Mouse (Mus musculus) intestine, embryonic 16.5 days (tissue): ENCODE measurements around the gene Gm49394. TPM values are rescaled to one million over a fixed set of nuclear protein-coding genes. Genes with fewer than 3 reads are reported as not detected.

ENCODE experiments used
- ATAC-seq: fragments of 200-750 bp; cut with Nextera tagmentation; 2 replicates; pipeline ENCODE4 v1.8.0; 2017; ENCODE audit warnings: moderate TSS enrichment, moderate library complexity
- H3K27ac ChIP-seq: fragments of 300-500 bp; sonication (generic); 2 replicates; pipeline ENCODE4 v1.5.1; 2014; ENCODE audit warnings: mild to moderate bottlenecking, low read length
- H3K27me3 ChIP-seq: fragments of 300-500 bp; sonication (generic); replicated peaks from 2 replicates; pipeline ENCODE4 v1.6.1; 2014; ENCODE audit warnings: low read length, control low read depth, mixed read lengths; ENCODE audit not compliant: control insufficient read depth, insufficient read depth
- H3K36me3 ChIP-seq: fragments of 300-500 bp; sonication (generic); 2 replicates; pipeline ENCODE4 v1.6.1; 2014; ENCODE audit warnings: low read length, control low read depth; ENCODE audit not compliant: control insufficient read depth, insufficient read depth
- H3K4me1 ChIP-seq: fragments of 300-500 bp; sonication (generic); 2 replicates; pipeline ENCODE4 v1.6.1; 2014; ENCODE audit warnings: low read length, control low read depth, mixed read lengths; ENCODE audit not compliant: control insufficient read depth, insufficient read depth
- H3K4me2 ChIP-seq: fragments of 300-500 bp; sonication (generic); 2 replicates; pipeline ENCODE4 v1.6.1; 2014; ENCODE audit warnings: low read depth, low read length, control low read depth
- H3K4me3 ChIP-seq: fragments of 300-500 bp; sonication (generic); 2 replicates; pipeline ENCODE4 v1.5.1; 2014; ENCODE audit warnings: mild to moderate bottlenecking, low read length
- H3K9ac ChIP-seq: fragments of 300-500 bp; sonication (generic); 2 replicates; pipeline ENCODE4 v1.6.1; 2014; ENCODE audit warnings: low read depth, low read length
- H3K9me3 ChIP-seq: fragments of 300-500 bp; sonication (generic); 2 replicates; pipeline ENCODE4 v1.6.1; 2016; ENCODE audit warnings: low read length, control low read depth; ENCODE audit not compliant: control insufficient read depth
- WGBS: fragments of 180-500 bp; shearing (Covaris S2); extraction: QIAGEN DNeasy Blood & Tissue Kit; methylation state at CpG from one replicate; pipeline ENCODE4 v1.1.7; 2014; 5-methylcytosine and 5-hydroxymethylcytosine counted together
- polyA plus RNA-seq: library from polyadenylated mRNA; unstranded; fragments of >200 nt; fragmentation: Nextera tagmentation; extraction: Ambion mirVana; gene quantifications from 2 replicates; pipeline ENCODE4 v1.2.1, GENCODE M21; 2015

Gene Gm49394
- polyA plus RNA-seq, 1 experiment from 2014 or later: 1.9 TPM

- Histone ChIP-seq H3K4me1 (0 out of 2 replicates have a peak, but pooled peaks cover 3% of the 10 kb centered on the region), H3K9ac (peak overlapping the region; percentile 63; the same call in 1 of the 2 replicates), H3K27me3 (peaks cover 35% of the 10 kb centered on the region; the same call in 1 of the 2 replicates), H3K4me2 (no peak overlapping the region), H3K4me3 (peak overlapping the region; percentile 52; the same call in 1 of the 2 replicates), H3K27ac (peak overlapping the region; percentile 63; the same call in 1 of the 2 replicates), H3K36me3 (no peaks in the 10 kb centered on the region; the same call in 1 of the 2 replicates), H3K9me3 (no peaks in the 10 kb centered on the region)
- WGBS: 20% methylated on average over 18 of the region's 18 CpGs
- no peak for ATAC-seq
Observed at GRCm38 (mm10) chr7:142653726-142654125, 16.0 kb downstream of the Gm49394 start.

GRCm38 (mm10) chr7:142646676-142647075 is 23.1 kb downstream of the Gm49394 start:
- no peak for ATAC-seq
- Histone ChIP-seq H3K4me1 (peaks cover 5% of the 10 kb centered on the region; the same call in 1 of the 2 replicates), H3K9me3 (no peaks in the 10 kb centered on the region), H3K4me2 (no peak overlapping the region), H3K4me3 (no peak overlapping the region), H3K9ac (no peak overlapping the region), H3K27ac (no peak overlapping the region), H3K36me3 (no peaks in the 10 kb centered on the region; the same call in 1 of the 2 replicates), H3K27me3 (no peaks in the 10 kb centered on the region; the same call in 1 of the 2 replicates)
- WGBS: 41% methylated on average over 6 of the region's 6 CpGs

DNA sequence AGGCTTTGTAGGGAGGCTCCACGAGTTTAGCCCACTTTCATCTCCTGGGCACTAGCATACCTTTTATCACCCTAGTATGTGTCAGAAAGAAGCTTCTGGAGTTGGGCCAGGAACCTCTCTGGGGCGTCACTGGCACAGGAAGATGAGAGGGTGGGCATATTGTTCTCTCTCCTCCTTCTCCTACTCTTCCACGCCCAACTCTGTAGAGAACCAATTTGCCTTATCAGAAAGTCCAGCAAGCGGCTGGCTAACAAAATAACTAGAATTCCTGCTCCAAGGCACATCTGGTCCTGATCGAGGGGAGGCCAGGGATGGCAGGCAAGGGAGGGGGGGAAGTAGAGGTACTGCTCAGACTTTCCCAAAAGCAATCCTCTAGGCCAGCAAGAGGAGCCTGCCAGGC is 24.7 kb downstream of the Gm49394 start:
- Histone ChIP-seq H3K27me3 (no peaks in the 10 kb centered on the region), H3K4me1 (peaks cover 5% of the 10 kb centered on the region; the same call in 1 of the 2 replicates), H3K4me2 (no peak overlapping the region), H3K27ac (no peak overlapping the region), H3K9ac (no peak overlapping the region), H3K36me3 (no peaks in the 10 kb centered on the region), H3K9me3 (no peaks in the 10 kb centered on the region), H3K4me3 (no peak overlapping the region)
- ATAC-seq: no peak
- 33% methylated on average over 5 of the region's 5 CpGs for WGBS

GRCm38 (mm10) chr7:142636178-142636577 is 33.6 kb downstream of the Gm49394 start:
- Histone ChIP-seq H3K4me2 (no peak overlapping the region), H3K27me3 (no peaks in the 10 kb centered on the region), H3K4me3 (no peak overlapping the region), H3K27ac (no peak overlapping the region), H3K9ac (no peak overlapping the region), H3K36me3 (no peaks in the 10 kb centered on the region), H3K4me1 (no peaks in the 10 kb centered on the region), H3K9me3 (no peaks in the 10 kb centered on the region)
- no peak for ATAC-seq

- no peak for ATAC-seq
- H3K9ac ChIP-seq: no peak overlapping the region
- no peaks in the 10 kb centered on the region for H3K9me3 ChIP-seq
- 79% methylated on average over 10 of the region's 10 CpGs for WGBS
- H3K27me3 ChIP-seq: no peaks in the 10 kb centered on the region
- H3K4me2 ChIP-seq: no peak overlapping the region
- H3K4me3 ChIP-seq: no peak overlapping the region
- H3K36me3 ChIP-seq: no peaks in the 10 kb centered on the region
- no peak overlapping the region for H3K27ac ChIP-seq
- H3K4me1 ChIP-seq: no peaks in the 10 kb centered on the region
Observed at GRCm38 (mm10) chr7:142630691-142631090, 39.1 kb downstream of the Gm49394 start.

DNA sequence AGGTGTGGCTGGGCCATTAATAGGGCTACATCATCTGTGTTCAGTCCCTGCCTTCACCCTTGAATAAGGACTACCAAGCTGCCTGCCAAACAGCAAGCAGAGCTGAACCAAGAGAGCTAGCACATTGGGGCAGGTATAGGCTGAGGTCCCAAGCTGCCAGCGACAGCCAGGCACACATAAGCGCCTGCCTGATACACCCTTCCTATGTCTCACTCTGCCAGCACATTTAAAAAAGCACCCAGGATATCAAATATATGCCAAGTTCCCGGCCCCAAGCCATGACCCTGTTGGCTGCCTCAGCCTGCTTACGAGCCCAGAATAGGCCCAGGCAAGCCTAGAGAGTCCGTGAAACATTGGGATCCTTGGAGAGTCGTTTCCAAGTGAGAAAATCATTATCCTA is 39.9 kb downstream of the Gm49394 start:
- H3K4me3 ChIP-seq: no peak overlapping the region
- H3K4me1 ChIP-seq: no peaks in the 10 kb centered on the region
- no peak overlapping the region for H3K9ac ChIP-seq
- ATAC-seq: no peak
- no peaks in the 10 kb centered on the region for H3K27me3 ChIP-seq
- H3K36me3 ChIP-seq: no peaks in the 10 kb centered on the region
- H3K4me2 ChIP-seq: no peak overlapping the region
- H3K27ac ChIP-seq: no peak overlapping the region
- no peaks in the 10 kb centered on the region for H3K9me3 ChIP-seq
- WGBS: 82% methylated on average over 6 of the region's 6 CpGs

DNA sequence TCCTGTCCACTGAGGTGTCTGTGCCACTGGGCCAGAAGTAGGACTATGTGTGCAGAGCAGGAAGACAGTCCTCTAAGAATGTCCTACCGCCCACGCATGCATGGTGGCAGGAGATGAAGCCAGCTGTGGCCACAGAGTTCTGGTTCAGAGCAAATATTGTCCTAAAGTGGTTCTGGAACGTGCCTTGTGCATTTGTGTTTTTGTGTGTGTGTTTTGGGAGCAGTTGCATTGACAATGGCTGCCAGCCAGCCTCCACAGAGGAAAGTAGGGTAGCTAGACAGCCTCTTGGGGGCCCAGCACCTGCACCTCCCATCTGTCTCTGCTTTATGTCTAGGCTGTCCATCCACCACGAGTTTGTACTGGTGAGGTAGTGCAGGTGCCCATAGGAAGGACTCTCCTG is 47.6 kb downstream of the Gm49394 start:
- H3K4me1 ChIP-seq: no peaks in the 10 kb centered on the region
- no peak overlapping the region for H3K27ac ChIP-seq
- no peak overlapping the region for H3K9ac ChIP-seq
- 71% methylated on average over 4 of the region's 4 CpGs for WGBS
- H3K4me2 ChIP-seq: no peak overlapping the region
- no peaks in the 10 kb centered on the region for H3K27me3 ChIP-seq
- no peaks in the 10 kb centered on the region for H3K36me3 ChIP-seq
- no peak overlapping the region for H3K4me3 ChIP-seq
- ATAC-seq: no peak
- no peaks in the 10 kb centered on the region for H3K9me3 ChIP-seq

DNA sequence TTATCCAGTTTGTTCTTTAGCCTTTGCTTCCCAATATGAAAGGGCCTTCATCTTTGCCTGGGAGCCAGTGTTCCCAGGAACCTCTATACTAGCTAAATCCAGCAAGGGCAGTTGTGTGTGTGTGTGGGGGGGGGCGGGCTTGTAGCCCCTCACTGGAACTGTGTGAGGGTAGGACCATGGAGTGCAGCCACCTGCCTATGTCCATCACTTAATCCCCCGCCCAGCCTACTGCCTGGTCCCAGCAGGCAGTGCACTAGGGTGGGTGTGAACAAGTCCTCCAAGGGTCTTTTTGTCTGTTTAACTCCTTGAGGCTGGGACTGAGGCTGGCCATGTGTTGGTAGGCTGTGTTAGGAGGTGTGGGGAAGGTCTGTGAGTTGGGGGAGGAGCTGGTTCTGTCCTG is 56.7 kb downstream of the Gm49394 start:
- WGBS: 60% methylated on average over 2 of the region's 2 CpGs
- no peak overlapping the region for H3K4me3 ChIP-seq
- H3K36me3 ChIP-seq: no peaks in the 10 kb centered on the region
- ATAC-seq: no peak
- H3K4me1 ChIP-seq: peaks cover 18% of the 10 kb centered on the region; the same call in 1 of the 2 replicates
- no peak overlapping the region for H3K9ac ChIP-seq
- no peak overlapping the region for H3K4me2 ChIP-seq
- H3K9me3 ChIP-seq: no peaks in the 10 kb centered on the region
- no peak overlapping the region for H3K27ac ChIP-seq
- no peaks in the 10 kb centered on the region for H3K27me3 ChIP-seq

DNA sequence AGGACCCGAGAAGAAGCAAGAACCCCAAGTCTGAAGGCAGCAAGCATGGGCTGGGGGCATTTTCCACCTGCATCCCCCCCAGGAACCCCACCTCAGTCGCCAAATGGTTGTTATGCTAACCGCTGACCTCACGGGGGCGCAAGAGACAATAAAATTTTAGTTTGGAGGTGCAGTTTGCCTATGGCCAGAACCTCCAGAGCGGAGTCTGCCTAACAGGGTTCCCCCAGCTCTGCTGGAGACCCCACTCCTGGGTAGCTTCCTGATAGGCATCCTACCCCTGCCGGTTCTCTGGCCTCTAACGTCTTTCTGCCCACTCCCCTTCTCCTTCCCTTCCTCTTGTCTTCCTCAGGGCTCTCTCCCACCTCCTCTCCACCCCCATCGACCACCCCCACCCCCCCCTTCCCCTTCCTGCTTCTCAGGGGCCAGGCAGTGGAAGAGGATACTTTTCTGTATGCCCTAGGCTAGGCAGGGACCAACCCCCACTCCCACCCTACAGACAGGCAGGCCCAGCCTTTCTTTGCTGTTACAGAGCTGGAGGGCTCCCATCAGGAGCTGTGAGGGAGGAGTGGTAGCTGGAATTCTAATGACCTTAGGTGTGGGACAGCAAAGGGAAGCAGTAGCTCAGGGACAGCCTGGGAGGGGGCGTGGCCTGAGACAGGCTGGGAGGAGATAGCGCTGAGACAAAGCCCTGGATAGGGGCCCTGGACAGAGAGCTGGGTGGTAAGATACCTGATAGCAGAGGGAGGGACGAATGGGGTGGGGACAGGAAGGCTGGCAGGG is 58.9 kb downstream of the Gm49394 start:
- 4% methylated on average over 12 of the region's 12 CpGs for WGBS

More for the DNA sequence above, 58.9 kb downstream of the Gm49394 start:
- peak overlapping the region; percentile 25; the same call in 1 of the 2 replicates for H3K4me2 ChIP-seq
- peaks cover 20% of the 10 kb centered on the region; the same call in 1 of the 2 replicates for H3K4me1 ChIP-seq
- H3K36me3 ChIP-seq: no peaks in the 10 kb centered on the region
- H3K9ac ChIP-seq: peak overlapping the region; percentile 22
- no peaks in the 10 kb centered on the region for H3K27me3 ChIP-seq
- 0 out of 2 replicates have a peak overlapping the region, but pooled peaks have one; percentile 2 for H3K4me3 ChIP-seq
- H3K9me3 ChIP-seq: no peaks in the 10 kb centered on the region
- ATAC-seq: peak; percentile 99
- peak overlapping the region; percentile 20 for H3K27ac ChIP-seq
